Mouse (Mus musculus): ENCODE measurements around the gene Boll.

Boll gene

GRCm38 (mm10) chr1:55205808-55206327 lies 157.4 kb downstream of the Boll start:
- no peak for DNase-seq (ENCODE audit: low spot score)

DNA sequence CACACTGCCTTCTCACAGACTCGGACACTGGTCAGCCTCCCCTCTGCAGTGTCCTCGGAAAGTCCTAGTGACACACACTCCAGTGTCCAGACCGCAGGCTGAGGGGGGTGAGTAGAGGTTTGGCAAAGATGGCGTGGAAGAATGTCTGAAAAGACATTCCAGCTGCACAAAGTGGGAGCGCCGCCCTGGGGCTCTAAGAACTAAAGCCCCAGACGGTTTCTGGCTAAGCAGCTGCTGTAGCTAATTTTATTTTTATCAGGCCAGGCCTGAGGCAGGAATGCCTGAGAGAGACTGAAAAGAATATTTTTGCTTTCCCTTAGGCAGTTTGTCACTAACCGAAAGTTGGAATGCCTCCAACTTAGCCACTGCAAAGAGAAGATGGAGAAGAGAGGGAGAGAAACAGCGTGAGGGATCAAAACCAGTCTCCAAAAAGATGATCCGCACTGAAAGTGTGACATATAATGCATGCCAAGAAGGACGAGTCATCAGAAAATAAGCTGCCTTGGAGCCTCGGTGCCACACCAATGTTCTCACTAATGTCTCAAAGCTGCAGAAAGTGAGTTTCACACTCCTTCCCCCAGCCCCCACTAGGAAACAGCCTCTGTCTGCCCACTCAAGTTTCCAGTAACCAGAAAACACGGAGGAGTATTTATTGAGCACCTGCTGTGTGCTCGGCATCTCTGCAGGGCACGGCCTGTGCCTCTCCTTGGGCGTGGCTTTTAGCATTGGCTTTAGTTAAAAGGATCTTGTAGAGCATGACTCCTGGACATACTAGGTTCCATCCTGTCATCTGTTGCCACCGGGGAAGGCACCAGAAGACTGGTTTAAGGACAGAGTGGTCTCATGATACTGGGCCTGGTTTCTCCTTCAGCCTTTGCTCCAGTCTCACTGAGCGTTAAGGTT lies 161.2 kb downstream of the Boll start:
- no peak for DNase-seq (ENCODE audit: low spot score)

- no peak for DNase-seq (ENCODE audit: low spot score)
Measured at GRCm38 (mm10) chr1:55198719-55199118, 164.6 kb downstream of the Boll start.

All from yolk sac, embryonic 10.5 days (tissue).